Mouse (Mus musculus) T-helper 17 cell (primary cell): ENCODE measurements around the gene Tanc2.

Source experiments
- in situ Hi-C, 2 experiments: fragments of 300-600 bp; cut with MboI, MseI; formaldehyde crosslinking; loops; 1 replicate in 1 of 2; 2 replicates in 1 of 2; pipeline ENCODE4 v1.15.1; 2025; ENCODE audit warnings: high pct_unique_total_duplicates in 2 of 2

The Tanc2 gene

DNA sequence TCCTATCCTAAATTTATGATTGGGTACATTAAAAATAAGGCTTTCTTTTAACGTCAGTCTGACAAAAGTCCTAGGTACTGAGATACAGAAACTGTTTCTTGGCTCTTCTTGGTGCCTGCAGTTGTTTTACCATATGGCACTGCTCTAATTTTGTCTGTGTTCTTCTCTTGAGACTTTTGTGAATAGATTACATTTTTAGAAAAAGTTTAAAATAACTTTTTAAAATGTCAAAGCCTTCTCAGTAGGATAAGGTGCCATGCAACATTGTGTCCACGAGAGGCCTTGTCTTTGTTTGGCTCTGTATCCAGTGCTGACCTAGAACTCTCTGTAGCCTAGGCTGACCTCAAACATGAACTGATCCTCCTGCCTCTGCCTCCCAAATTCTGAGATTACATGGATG lies 238.4 kb downstream of the Tanc2 start:
- in situ Hi-C loops = no loop called here

DNA sequence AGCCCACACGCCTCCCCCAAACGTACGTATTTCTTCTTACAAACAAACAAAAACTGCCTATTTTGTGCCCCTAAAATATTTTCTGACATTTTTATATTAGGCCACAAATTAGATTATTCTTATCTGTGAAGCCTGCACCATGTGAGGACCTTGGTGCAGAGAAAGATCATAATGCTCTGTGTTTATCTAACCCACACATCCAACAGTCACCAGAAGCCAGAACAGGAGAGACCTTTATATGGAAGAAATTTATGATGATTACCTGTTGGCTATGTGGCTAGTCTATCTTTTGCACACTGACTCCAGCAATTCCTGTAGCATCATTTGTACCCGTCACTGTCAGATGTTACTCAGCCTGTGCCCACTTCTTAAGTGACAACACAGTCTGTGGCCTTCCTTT lies 245.4 kb downstream of the Tanc2 start:
- in situ Hi-C loops = no loop called here

DNA sequence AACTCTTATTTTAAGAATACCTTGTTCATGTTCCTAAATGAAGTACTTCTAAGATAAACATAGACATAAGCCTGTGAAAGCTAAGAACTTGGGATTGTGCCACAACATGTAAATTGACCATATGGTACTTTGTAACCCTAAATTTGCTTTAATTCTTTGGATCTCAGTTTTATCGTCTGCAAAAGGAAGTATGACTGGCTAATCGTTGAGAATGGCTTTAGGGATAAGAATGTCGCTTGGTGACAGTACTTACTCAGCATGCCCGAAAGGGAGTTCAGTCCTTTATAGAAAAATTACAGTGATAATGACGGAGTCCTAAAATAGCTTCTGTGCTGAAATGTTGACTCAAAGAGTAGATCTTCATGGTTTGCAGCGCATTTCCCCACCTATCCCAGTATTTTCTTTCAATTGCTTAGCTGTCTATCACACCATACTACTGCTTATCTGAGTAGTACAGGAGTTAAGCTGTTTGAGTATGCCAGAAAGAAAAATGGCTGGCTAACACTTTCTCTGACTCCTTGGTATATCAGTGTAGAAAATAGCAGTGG lies 246.6 kb downstream of the Tanc2 start:
- in situ Hi-C loops = no loop called here

DNA sequence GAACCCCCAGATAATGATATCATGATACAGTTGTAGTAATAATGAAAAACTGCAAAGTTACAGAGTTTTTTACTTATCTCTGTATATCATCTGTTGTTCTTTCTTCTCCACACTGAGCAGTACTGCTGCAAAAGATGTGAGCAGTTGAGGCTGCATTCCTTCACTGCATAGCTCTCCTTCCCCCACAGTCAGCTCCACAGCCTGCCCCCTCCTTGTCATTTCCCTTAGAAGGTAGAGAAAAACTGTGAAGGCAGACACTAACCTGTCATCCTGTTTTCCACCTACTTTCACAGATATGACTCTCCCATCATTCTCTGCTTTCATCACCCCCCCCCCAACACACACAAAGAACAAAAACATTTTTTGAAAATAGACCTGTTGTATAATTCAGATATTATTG lies 248.2 kb downstream of the Tanc2 start:
- in situ Hi-C loops = no loop called here

DNA sequence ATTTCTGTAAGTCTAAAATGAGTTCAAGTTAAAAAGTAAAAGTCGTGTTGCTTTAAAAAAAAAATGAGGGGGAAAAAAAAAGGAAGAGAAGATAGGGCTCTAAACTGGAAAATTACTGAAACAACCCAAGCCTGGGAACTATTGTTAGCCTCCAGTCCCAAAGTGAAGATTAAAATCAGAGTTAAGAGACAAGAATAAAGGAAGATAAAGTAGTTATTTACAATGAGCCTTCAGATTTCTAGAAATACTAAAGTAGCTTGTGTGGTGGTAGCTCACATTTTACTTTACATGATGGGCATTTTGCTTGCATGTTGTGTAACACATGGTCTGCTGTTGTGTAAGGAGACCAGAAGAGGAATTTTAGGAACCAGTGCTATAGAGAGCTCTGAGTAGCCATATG lies 256.1 kb downstream of the Tanc2 start:
- in situ Hi-C loops = no loop called here

DNA sequence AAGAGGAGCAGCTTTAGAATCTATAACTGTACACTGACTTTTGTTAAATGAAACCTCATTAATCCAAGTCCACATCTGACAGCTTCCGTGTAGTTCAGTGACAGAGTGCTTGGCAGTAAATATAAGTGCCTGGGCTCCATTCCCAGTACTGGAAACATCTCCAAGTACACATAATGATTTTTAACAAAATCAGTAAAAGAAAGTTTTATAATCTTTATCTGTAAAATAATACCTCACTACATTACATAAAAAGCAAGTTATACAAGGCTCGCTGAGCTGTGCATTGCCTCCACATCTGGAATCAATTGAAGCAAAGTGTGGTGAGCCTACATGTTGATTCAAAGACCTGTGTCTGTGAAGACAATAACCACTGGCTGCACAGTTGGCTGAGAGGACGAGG lies 265.7 kb downstream of the Tanc2 start:
- in situ Hi-C loops = no loop called here

DNA sequence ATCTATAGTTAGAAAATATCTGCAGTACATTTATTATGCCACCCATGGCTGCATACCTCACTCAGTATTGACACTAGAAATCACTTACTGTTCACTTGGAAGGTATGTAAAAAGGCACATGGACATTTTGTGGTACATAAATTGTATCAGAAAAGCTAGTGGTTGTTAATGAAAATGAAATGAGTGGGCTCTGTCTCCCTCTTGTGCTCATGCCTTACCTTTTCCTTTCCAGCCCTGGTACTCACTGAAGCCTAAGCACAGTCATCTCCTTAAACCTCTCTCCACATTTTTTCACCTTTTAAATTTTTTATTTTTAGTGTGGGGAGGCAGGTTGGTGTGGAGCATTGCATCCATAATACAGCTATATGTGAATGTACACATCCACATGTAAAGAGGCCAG lies 268.3 kb downstream of the Tanc2 start:
- in situ Hi-C loops = no loop called here

DNA sequence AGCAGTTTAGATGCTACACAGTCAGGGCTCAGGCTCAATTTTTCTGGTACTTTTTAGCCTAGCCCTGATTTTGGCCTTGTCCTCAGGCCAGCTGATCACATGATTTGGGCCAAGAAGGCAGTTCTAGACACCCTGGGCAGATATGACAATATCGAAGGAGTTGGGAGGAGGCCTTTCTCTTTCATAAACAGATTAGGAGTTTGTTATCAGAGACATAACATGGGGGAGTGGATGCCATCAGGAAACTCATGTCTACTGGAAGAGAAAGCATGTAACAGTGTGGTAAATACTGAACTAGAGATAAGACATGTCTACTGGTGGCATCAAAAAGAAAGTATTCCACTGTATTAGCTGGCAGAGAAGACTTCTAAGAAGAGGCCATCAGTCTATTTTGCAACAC lies 295.8 kb downstream of the Tanc2 start:
- in situ Hi-C loops = no loop called here

DNA sequence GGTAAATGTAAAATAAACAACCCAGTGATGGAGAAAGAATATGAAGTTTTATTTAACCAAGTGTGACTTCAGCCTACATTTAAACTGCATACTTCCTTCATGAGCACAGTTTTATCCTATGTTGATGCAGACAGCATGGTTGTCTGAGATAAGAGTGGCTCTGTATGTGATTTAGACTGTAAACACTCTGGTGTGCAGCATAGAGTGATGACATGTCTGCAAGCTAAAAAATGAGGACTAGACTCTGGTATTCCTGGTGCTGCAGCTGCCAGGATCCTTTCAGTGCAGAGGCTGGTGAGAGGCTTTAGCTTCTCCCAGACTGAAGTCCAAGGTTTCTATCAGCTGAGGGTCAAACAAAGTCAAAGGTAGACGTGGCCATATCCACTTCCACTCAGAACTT lies 297.5 kb downstream of the Tanc2 start:
- in situ Hi-C loops = no loop called here

DNA sequence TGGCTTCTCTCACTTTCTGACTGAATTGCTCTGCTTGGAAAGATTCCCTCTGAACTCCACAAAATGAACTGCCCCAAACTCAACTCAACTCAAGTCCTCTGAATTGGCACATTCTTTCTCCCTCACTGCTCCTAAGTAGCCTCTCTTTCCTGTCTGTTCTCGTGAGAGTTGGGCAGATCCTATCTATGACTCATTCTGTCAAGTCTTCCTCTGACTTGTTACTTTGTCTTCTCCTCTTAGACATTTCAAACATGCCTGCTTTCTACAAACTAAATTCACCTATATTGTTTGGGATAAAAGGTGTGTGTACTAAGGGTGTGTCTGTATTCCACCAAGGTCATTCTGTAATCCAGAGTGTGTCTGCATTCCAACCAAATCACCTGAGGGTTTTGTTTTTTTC lies 309.4 kb downstream of the Tanc2 start:
- in situ Hi-C loops = no loop called here

DNA sequence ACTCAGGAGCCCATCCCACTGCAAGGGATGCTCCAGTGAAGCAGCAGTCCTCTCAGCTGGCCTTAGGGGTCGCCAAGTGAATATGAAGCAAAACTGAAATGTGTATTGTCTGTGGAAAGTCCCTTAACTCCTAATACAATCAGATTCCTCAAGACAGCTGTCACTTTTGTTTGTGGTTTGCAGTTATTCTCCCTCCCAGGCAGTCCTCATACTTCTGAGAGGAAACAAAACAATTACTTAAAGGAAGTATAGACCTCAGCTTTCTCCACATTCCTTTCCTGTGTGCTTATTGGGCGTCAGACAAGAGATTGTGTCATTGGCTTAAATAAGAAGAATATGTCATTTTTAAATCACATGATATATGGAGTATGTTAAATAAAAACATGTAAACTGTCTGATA lies 311.7 kb downstream of the Tanc2 start:
- in situ Hi-C loops = loop anchor here in 1 of 2 experiments (10.0 kb wide), 1 partner anchor 1207 kb away; no protein-coding TSS in a partner anchor

DNA sequence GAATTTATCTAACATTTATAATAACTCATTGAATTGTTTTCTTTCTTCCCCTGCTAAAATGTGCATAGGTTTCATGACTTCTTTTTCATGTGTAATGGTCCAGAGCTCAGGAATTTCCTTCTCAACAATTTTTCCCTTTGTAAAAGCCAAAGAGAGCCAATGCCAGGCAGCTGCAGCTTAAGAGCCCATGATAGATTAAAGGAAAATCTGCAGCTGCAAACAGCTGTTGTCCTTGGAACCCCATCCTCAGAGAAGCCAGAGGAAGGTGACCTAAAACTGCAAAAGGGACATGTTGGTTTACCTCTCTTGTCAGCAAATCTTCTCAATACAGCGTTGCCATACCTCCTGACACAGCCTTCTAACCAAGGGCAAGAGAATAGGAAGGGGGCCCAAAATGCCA lies 313.2 kb downstream of the Tanc2 start:
- in situ Hi-C loops = loop anchor here in 1 of 2 experiments (10.0 kb wide), 1 partner anchor 1208 kb away; no protein-coding TSS in a partner anchor

DNA sequence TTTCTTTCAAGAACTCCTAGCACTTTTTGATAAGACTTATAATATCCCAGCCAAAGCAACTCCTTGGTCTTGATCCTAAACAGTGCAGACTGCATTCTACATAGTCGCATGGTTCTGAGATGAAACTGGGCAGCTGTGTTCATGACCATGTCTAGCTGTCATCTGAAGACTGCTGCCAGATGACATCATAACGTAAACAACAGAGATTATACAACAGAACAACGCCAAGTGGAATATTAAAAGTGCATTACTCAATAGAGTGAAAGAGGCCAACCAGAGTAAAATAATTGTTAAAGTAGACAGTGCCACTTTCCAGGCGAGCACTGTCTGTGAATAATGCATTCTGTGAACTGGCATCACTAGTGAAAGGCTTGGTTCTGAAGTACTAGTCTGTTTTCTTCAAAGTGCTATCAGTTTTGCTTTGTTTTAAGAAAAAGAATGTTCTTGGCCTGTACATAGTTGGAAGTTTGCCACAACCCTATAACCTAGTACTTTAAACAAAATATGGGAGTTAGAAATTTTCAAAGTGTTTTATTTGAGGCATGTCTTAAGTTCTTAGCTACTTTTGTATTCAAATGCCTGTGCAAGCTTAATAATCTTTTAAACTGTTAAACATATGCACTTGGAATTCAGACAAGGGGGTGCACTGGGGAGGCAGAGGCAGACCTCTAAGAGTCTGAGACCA lies 315.9 kb downstream of the Tanc2 start:
- in situ Hi-C loops = loop anchor here in 1 of 2 experiments (10.0 kb wide), 1 partner anchor 1211 kb away; no protein-coding TSS in a partner anchor

DNA sequence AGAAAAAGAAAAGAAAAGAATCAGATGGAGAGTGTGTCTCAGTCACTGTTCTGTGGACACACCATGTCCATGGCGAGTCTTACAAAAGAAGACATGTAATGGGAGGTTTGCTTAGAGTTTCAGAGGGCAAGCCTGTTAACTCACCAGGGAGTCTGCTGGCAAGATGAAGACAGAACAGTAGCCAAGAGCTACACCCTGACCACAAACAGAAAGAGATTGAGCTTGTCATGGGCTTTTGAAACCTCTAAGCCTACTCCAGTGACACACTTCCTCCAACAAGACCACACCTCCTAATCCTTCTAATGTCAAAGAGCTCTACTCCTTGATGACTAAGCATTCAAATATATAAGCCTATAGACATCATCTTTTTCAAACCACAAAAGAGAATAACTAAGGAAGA lies 317.6 kb downstream of the Tanc2 start:
- in situ Hi-C loops = loop anchor here in 1 of 2 experiments (10.0 kb wide), 1 partner anchor 1213 kb away; no protein-coding TSS in a partner anchor

DNA sequence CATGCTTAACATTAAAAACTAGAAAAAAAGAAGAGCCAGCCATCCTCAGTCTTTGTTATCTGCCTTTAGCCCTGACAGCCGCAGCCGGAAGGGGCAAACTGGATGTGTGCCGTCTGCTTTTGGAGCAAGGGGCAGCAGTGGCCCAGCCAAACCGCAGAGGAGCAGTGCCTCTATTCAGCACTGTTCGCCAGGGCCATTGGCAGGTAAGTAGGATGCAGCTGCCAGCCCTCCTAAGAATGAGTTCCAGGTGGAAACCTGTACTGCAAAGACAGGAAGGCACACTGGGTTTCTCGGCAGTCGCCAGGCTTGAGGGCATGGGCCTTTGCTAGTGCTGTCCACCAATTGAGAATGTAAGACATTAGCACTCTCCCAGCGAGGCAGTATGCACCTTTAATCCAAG lies 319.1 kb downstream of the Tanc2 start:
- in situ Hi-C loops = loop anchor here in 1 of 2 experiments (10.0 kb wide), 1 partner anchor 1214 kb away; no protein-coding TSS in a partner anchor

DNA sequence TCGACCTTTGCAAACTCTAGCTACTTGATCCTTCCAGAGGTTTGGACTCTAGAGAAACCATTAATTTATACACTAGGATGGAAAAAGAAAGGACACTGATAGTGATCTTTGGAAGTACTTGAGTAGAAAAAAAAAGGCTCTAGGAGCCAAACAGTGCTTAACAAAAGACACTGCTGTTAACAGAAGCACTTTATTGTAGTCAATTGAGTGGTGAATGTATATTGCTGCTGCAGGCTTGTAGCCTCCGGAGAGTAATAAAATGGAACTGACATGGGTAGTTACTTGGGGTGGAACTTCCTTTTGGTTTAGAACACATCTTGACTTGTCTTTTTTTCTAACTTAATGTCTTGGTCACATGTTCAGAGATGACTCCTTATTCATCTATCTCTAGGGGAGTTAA lies 319.8 kb downstream of the Tanc2 start:
- in situ Hi-C loops = loop anchor here (5.0 to 10.0 kb wide), 3 partner anchors 262 to 1215 kb away; no protein-coding TSS in a partner anchor

DNA sequence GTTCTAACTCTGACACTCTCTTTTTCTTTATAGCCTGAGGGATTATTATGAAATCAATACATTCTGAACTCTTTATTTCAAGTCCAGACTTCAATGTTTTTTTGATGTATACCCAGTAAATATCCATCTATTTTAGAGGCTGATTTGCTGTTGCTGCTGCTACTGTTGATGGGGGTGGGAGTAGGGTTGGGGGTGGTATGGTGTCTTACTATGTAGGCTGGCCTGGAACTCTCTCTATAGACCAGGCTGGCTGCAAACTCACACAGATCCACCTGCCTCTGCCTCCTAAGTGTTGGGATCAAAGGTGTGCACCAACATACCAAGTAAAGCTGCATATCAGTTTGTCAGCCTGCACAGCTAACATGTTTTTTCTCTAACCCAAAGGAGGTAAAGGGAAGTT lies 321.4 kb downstream of the Tanc2 start:
- in situ Hi-C loops = loop anchor here in 1 of 2 experiments (5.0 kb wide), 2 partner anchors 264 to 549 kb away; no protein-coding TSS in a partner anchor

DNA sequence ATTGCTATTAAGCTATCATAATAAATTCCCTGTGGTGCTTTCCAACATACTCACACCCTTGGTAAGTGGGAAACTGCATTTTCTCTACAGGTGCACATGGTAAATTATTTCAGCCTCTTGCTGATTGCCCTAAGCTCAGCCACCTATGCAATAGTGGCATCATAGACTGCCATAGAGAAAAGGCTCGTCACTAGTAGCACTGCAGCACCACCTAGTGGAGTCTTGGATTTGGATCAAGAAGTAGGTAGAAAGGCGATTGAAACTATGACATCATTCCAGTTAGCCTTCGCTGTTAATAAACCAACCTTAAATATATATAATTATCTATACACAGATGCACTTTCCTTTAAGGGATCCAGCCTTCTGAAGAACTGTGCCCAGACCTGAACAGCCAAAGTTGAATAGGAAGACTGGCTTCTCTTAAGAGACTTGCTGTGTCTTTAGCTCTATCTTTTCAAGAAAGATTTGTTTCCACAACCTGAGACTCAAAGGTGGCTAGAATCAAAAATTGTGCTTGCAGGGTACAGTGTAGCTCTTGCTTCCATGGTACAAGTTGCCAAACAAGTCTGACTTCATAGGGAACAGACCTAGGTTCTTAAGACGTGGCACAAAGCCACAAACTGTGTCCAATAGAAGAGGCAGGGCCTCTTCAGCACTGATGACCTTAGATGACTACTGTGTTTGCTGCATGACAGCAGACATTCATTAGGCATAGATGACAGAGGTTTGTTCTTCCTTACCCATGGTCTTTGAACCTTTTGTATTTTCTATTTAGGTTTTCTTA lies 322.0 kb downstream of the Tanc2 start:
- in situ Hi-C loops = loop anchor here in 1 of 2 experiments (5.0 kb wide), 2 partner anchors 264 to 549 kb away; no protein-coding TSS in a partner anchor

DNA sequence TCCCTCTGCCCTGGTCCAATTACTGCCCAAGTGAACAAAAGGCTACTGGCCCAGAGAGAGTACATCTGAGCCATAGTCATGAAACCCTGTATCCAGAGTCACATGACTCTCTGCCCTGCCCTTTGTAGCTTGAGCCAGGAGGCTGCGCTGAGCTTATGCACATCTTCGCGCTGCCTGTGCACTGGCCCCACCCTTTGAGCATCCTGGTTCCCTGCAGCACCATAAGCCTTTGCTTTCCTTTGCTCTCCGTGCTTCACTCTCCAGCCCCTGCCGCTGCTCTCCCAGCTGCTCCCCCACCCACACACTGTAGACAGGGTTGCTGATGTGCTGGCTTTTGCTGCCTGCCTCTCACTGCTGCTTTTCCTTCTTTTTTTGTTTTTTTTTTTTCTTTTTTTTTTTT lies 323.8 kb downstream of the Tanc2 start:
- in situ Hi-C loops = loop anchor here in 1 of 2 experiments (5.0 kb wide), 2 partner anchors 266 to 551 kb away; no protein-coding TSS in a partner anchor

DNA sequence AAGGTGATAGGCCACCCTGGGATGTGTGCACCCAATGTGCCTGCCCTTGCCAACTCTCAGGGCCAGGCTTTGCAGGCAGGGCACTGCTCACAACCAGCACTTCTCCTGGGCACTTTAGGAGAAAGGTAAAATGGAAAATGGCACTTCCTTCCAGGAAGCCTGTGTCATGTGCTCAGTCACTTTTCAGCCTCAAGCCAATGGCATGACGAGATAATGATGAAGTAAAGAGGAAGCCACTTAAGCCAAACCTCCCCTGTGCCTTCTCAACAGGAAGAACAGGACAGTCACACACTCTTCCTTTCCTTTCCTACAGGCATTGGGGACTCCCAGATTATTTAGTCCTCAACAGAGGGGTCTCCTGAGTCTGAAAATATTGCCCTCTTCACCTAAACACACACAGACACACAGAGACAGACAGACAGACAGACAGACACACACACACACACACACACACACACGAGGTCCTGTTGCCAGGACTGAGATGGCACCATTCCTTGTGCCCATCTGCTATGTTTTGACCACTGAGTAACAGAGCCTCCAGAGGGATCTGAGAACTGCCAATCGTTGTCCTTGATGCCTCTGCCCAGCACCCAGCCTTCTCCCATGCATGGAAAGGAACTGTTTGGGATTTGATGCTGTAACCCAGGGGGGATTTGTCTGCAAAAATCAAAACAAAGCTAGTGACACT lies 330.5 kb downstream of the Tanc2 start:
- in situ Hi-C loops = loop anchor here in 1 of 2 experiments (5.0 to 10.0 kb wide), 2 partner anchors 573 to 1115 kb away; no protein-coding TSS in a partner anchor

DNA sequence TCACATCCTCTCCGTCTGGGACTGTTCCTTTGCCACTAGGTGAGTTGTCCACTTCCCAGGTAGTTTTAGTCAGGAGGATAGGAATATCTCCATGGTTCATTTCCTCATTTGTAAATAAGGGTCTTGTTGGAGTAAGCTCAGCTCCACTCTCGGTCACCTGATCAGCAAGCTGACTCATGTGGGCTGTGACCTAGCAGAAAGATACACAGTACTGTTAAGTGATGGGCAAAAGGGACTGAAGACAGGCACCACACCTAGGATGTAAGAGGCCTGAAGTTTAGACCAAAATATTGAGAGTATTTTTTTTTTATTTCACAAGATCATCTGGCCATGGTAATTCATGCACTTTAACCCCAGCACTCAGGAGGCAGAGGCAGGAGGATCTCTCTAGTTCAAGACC lies 331.1 kb downstream of the Tanc2 start:
- in situ Hi-C loops = loop anchor here in 1 of 2 experiments (5.0 to 10.0 kb wide), 2 partner anchors 574 to 1114 kb away; no protein-coding TSS in a partner anchor
